Mouse (Mus musculus) retina, adult 2 months (tissue): ENCODE results near the gene Kcp.

Experiments
- DNase-seq: peaks from one replicate; pipeline ENCODE4 v3.0.0-alpha.2; 2012; ENCODE audit warnings: low read depth, low spot score

Gene Kcp

GRCm38 (mm10) chr6:29507447-29508309 is at the start of gene Kcp:
Gene Kcp (minus strand): TSS chr6:29507952.
- DNase-seq = no peak

- DNase-seq = no peak
Measured at GRCm38 (mm10) chr6:29557112-29557511, 49.4 kb upstream of the Kcp start.

- DNase-seq = no peak
Measured at GRCm38 (mm10) chr6:29552526-29552925, 44.8 kb upstream of the Kcp start.

GRCm38 (mm10) chr6:29548086-29548485 is 40.3 kb upstream of the Kcp start:
- no peak for DNase-seq

GRCm38 (mm10) chr6:29547582-29547981 is 39.8 kb upstream of the Kcp start:
- no peak for DNase-seq

GRCm38 (mm10) chr6:29545611-29546010 is 37.9 kb upstream of the Kcp start:
- DNase-seq = no peak

GRCm38 (mm10) chr6:29540956-29541355 is 33.2 kb upstream of the Kcp start:
- DNase-seq = no peak

- peak; percentile 29 for DNase-seq
Measured at GRCm38 (mm10) chr6:29540223-29540622, 32.5 kb upstream of the Kcp start.

GRCm38 (mm10) chr6:29539502-29539901 is 31.8 kb upstream of the Kcp start:
- no peak for DNase-seq

- DNase-seq = no peak
Measured at GRCm38 (mm10) chr6:29537221-29537620, 29.5 kb upstream of the Kcp start.

- no peak for DNase-seq
Measured at GRCm38 (mm10) chr6:29536651-29537193, 29.0 kb upstream of the Kcp start.

GRCm38 (mm10) chr6:29535316-29535715 is 27.6 kb upstream of the Kcp start:
- DNase-seq = no peak

GRCm38 (mm10) chr6:29530050-29530449 is 22.3 kb upstream of the Kcp start:
- no peak for DNase-seq

- no peak for DNase-seq
Measured at GRCm38 (mm10) chr6:29529444-29529820, 21.7 kb upstream of the Kcp start.

GRCm38 (mm10) chr6:29528561-29529443 is 21.1 kb upstream of the Kcp start:
- no peak for DNase-seq

- DNase-seq = no peak
Measured at GRCm38 (mm10) chr6:29528165-29528505, 20.4 kb upstream of the Kcp start.

GRCm38 (mm10) chr6:29527361-29528164 is 19.8 kb upstream of the Kcp start:
- no peak for DNase-seq

- no peak for DNase-seq
Measured at GRCm38 (mm10) chr6:29526281-29527251, 18.8 kb upstream of the Kcp start, which contains the start of gene Irf5. Gene Irf5 (plus strand): TSS chr6:29526625.

GRCm38 (mm10) chr6:29525256-29525655 is 17.5 kb upstream of the Kcp start:
- no peak for DNase-seq

- DNase-seq = no peak
Measured at GRCm38 (mm10) chr6:29524034-29524489, 16.3 kb upstream of the Kcp start.
